Mouse (Mus musculus): ENCODE results near the gene Junb.

Junb gene

DNA sequence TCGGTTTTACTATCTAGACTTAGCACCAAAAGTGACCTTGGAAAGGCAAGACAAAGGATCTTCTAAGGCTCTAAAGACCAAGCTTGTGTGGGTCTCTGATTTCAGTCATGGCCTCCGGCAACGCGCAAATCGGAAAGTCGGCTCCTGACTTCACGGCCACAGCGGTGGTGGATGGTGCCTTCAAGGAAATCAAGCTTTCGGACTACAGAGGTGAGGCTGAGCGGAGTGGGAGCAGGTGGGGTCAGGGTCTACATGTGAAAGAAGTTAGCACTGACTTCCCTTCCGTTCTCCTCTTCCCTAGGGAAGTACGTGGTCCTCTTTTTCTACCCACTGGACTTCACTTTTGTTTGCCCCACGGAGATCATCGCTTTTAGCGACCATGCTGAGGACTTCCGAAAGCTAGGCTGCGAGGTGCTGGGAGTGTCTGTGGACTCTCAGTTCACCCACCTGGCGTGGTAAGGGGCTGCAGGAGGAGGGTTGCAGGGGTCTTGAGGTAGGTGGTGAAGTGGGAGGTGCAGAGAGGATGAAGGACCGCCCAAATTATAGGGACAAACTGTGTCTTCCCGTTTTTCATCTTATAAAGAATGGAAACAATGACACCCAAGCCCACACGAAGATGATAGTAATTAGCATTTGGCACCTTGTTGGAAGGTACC lies 8.3 kb downstream of the Junb start:
- no peak for DNase-seq

GRCm38 (mm10) chr8:84969241-84970134 lies 9.0 kb downstream of the Junb start, which contains the start of the genes Gm49661, Prdx2 and Rnaseh2a:
Gene Gm49661, minus strand, starts transcription at chr8:84969433.
Gene Prdx2, plus strand, starts transcription at chr8:84969587.
Gene Rnaseh2a, minus strand, starts transcription at chr8:84969767.
- DNase-seq = peak; percentile 63 to 75

DNA sequence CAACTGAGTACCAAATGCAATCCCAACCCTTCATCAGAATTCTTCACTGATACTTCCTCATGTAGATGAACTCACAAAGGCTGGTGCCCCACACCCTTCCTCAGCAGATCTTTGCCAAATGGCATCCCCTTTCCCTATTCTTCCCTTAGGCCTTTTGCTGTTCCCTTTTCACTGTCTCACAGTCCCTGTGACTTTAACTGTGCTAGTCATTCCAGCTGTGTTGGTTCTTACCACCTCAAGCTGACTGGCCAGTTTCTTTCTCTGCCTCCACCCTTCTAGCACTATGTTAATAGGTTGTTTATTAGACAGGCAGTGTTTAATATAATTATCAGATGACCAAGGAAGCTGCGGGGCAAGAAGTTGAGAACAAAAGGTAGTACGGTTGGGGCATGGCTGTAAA lies 9.9 kb downstream of the Junb start:
- peak in 1 of 2 experiments; percentile 38 for DNase-seq

GRCm38 (mm10) chr8:84967532-84968304 lies 10.8 kb downstream of the Junb start:
- DNase-seq = no peak

DNA sequence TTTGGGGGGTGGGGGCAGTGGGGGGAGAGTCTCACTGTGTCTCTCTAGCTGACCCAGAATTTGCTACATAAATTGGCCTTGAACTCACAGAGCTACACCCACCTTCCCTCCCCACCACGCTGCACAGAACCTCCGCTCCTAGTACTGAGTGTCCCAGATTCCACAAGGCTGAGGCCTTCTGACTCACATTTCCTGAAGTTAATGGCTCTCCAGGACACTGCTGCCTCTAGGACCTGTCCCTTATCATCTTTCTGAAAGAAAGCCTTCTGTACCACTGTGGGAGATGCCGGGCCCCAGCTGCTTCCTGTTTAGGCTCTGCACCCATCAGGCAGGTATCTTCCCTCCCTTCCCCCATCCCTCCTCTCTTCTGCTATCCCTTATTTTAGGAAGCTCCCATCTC lies 11.9 kb downstream of the Junb start:
- peak in 1 of 2 experiments; percentile 23 for DNase-seq

DNA sequence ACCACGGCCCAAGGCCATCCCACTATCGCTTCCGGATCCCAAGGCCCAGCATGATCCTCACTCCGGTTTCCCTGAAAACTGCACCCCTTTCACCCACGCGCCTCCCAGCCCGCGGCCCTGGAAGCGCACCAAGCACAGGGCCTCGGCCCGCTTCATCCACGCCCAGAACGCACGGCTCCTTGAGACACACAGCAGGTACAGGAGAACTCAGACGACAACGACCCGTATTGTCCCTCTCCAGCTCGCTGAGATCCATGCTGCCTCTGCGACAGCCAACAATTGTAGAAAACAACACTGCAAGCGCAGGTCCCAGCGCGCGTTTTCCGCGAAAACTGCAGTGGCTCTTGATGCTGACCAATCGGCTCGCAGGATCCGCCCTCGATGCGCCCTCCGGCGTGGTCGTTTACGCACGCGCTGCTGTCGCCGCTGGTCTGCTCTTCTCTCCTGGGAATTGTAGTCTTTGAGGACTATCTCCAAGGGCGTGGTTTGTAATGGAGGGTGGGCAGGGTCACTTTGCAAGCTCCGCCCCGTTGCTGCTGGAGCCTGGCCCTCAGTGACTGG lies 12.7 kb downstream of the Junb start:
- peak; percentile 96 to 97 for DNase-seq

DNA sequence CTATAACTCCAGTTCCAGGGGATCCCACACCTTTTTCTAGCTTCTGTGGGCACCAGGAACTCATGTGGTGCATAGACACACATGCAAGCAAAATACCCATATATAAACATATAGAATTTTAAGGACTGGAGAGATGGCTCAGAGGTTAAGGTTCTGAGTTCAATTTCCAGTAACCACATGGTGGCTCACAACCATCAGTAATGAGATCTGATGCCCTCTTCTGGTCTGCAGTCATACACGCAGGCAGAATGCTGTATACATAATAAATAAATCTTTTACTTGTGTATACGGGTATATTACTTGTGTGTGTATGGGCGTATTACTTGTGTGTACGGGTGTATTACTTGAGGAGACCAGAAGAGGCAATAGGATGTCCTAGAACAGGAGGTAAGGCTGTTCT lies 14.6 kb downstream of the Junb start:
- DNase-seq = no peak

DNA sequence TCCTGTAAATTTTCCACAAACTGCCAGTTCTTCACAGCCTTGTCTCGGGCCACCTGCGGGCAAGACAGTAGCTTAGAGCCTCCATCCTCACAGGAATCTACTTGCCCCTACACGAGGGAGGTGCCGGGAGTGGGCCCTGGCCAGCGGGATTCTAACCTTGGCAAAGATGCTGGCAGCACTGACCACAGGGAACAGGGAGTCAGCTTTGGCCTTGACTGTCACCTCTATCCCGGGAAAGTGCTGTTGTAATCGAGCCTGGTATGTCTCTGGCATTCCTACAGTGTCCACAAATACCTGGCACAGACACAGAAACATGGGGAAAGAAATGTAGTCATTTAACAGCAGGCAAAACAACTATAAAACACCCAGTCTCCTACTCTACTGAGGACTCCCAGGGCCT lies 18.7 kb downstream of the Junb start:
- no peak for DNase-seq

GRCm38 (mm10) chr8:84956768-84957167 lies 21.8 kb downstream of the Junb start:
- peak in 1 of 2 experiments; percentile 79 for DNase-seq

- DNase-seq = peak in 1 of 2 experiments; percentile 55
These were observed 25.8 kb downstream of the Junb start for GRCm38 (mm10) chr8:84952612-84953255.

GRCm38 (mm10) chr8:84949753-84950152 lies 28.8 kb downstream of the Junb start:
- no peak for DNase-seq

- peak in 1 of 2 experiments; percentile 54 for DNase-seq
These were observed 31.3 kb downstream of the Junb start for GRCm38 (mm10) chr8:84947241-84947545.

GRCm38 (mm10) chr8:84946528-84947240 lies 31.8 kb downstream of the Junb start, which contains the start of gene Rtbdn:
Gene Rtbdn, plus strand, starts transcription at chr8:84946991.
- no peak for DNase-seq

DNA sequence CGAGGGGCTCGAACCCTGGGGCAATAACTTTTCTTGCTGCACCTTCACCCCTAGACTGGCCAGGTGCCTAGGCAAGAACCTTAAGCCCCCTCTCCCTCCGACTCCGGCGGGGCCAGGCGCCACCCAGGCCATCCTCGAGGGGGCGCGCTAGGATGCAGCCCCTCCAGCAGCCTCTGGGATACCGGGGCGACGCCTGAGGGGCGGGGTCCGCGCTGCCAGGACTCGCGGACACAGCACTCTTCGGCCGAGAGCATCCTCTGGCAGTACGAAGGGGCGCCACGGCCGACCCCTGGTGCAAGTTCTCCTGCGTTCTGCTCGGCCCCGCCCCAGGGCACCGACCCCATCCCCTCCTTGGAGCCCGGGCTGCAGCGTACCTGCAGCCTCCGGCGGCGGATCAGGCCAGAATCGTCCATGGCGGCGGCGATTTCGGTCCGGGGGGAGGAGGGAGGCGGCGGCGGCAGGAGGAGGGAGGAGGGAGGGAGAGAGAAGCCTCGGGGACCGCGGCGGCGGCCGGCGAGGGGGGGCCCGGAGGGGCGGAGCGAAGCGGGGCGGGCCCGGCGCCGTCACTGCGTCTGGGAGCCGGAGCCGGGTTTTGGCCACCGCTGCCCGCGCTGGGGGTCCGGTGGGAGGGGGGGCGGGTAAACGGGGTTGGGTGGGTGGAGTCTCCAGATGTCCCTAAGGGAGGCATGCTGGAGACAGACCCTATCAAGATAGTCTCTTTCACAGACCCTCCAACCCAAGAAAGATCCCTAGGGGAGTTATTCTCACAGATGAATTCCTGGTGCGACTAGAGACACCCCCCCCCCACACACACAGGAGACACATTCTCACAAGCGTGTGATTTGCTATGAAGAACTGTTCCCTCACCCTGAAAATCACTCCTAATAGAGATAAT lies 32.6 kb downstream of the Junb start:
- no peak for DNase-seq

DNA sequence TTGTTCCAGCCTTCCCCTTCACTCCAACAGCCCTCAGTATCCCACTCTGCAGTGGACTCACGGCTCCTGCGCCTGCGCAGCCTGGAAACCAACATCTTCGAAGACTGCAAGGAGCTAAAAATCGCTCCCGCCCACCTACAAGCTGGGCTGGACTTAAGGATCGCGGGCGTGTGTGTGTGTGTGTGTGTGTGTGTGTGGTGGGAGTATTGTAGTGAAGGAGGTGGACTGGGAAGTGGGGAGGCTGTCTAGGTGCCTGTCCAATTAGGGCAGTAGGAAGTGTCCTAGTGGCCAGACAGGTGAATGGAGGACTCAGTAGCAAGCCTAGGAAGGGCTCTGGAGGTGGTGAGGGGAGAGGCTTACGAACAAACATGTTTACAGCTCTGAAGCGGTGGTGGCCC lies 33.3 kb downstream of the Junb start:
- no peak for DNase-seq

GRCm38 (mm10) chr8:84944478-84945160 lies 33.9 kb downstream of the Junb start:
- DNase-seq = peak in 1 of 2 experiments; percentile 28

GRCm38 (mm10) chr8:84943699-84944098 lies 34.8 kb downstream of the Junb start:
- DNase-seq = no peak

DNA sequence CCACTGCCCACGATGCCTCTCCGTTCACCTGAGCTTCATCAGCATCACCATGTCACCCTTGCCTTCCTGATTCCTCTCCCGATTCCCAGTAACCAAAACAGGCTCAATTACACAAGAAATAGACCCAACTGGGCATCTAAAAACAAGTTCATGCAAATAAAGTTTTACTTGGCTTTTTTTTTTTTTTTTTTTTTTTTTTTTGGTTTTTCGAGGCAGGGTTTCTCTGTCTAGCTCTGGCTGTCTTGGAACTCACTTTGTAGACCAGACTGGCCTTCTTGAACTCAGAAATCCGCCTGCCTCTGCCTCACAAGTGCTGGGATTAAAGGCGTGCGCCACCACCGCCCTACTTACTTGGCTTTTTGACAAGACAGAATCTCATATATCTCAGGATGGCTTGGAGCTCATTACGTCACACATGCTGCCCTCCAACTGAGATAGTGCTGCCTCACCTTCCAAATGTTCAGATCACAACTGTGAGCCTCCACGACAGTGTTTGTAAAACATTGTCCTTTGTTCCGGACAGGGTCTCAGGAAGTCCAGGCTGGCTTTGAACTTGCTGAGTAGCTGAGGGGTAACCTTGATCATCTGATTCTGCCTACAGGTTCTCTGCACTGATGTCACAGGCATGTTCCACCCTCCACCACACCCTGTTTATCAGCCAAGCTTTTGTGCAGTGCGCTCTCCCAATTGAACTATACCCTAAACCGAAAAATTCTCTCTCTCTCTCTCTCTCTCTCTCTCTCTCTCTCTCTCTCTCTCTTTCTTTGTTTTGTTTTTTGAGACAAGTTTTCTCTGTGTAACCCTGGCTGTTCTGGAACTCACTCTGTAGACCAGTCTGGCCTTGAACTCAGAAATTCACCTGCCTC lies 40.7 kb downstream of the Junb start:
- no peak for DNase-seq
